Mouse (Mus musculus) limb, embryonic 12.5 days (tissue): Measurements from ENCODE around the gene Vsig8. TPM values are rescaled to one million over a fixed set of nuclear protein-coding genes. Genes with fewer than 3 reads are reported as not detected.

Source experiments
- ATAC-seq: fragments of 200-750 bp; cut with Nextera tagmentation; 2 replicates; pipeline ENCODE4 v1.8.0; 2017; ENCODE audit warnings: low read depth, moderate TSS enrichment; ENCODE audit not compliant: insufficient number of reproducible peaks, insufficient read depth, low FRiP score, low TSS enrichment
- H3K27ac ChIP-seq: fragments of 300-500 bp; sonication (generic); 2 replicates; pipeline ENCODE4 v1.5.1; 2016; ENCODE audit warnings: mild to moderate bottlenecking, moderate library complexity
- H3K27me3 ChIP-seq: fragments of 300-500 bp; sonication (generic); 2 replicates; pipeline ENCODE4 v1.6.1; 2016; ENCODE audit warnings: mild to moderate bottlenecking, moderate library complexity
- H3K36me3 ChIP-seq: fragments of 300-500 bp; sonication (generic); 2 replicates; pipeline ENCODE4 v1.6.1; 2016; ENCODE audit warnings: mild to moderate bottlenecking, moderate library complexity
- H3K4me1 ChIP-seq: fragments of 300-500 bp; sonication (generic); replicated peaks from 2 replicates; pipeline ENCODE4 v1.6.1; 2016
- H3K4me2 ChIP-seq: fragments of 300-500 bp; sonication (generic); 2 replicates; pipeline ENCODE4 v1.6.1; 2016; ENCODE audit warnings: mild to moderate bottlenecking, moderate library complexity
- H3K4me3 ChIP-seq: fragments of 300-500 bp; sonication (generic); replicated peaks from 2 replicates; pipeline ENCODE4 v1.5.1; 2016; ENCODE audit warnings: mild to moderate bottlenecking
- H3K9ac ChIP-seq: fragments of 300-500 bp; sonication (generic); replicated peaks from 2 replicates; pipeline ENCODE4 v1.6.1; 2016; ENCODE audit warnings: mild to moderate bottlenecking, moderate library complexity
- H3K9me3 ChIP-seq: fragments of 300-500 bp; sonication (generic); 2 replicates; pipeline ENCODE4 v1.6.1; 2016; ENCODE audit warnings: mild to moderate bottlenecking, moderate library complexity
- WGBS: fragments of 180-500 bp; shearing (Covaris S2); methylation state at CpG from one replicate; pipeline ENCODE4 v1.1.7; 2016; 5-methylcytosine and 5-hydroxymethylcytosine counted together
- polyA plus RNA-seq: library from polyadenylated mRNA; unstranded; fragments of >200 nt; fragmentation: Nextera tagmentation; extraction: Ambion mirVana; gene quantifications from 2 replicates; pipeline ENCODE4 v1.2.1, GENCODE M21; 2016

Vsig8 gene
- polyA plus RNA-seq, 1 experiment from 2014 or later = not detected

DNA sequence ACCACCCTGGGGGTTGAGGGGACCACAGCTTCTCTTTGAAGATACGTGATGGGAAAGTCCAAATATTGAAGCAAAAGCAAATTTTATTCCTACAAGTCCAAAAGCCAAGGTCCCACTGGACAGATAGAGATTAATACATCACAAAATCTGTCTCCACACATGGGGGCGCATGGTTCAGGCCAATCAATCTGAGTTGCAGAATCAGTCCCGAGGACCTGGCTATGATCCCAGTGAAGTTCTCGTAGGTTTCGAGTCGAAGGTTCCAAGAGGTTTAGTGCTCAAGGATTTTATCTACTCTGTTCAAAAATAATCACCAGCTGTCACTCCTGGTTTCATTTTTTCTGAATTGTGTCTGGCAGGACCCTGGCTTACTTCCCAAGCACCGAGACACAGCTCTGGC lies 4.7 kb upstream of the Vsig8 start:
- Histone ChIP-seq H3K4me1 (peaks cover 35% of the 10 kb centered on the region), H3K9me3 (no peaks in the 10 kb centered on the region), H3K4me3 (peak overlapping the region; percentile 27), H3K4me2 (peak overlapping the region; percentile 58), H3K27me3 (peaks cover 20% of the 10 kb centered on the region), H3K27ac (no peak overlapping the region), H3K36me3 (no peaks in the 10 kb centered on the region), H3K9ac (no peak overlapping the region; the same call in 1 of the 2 replicates)
- ATAC-seq = no peak
- 51% methylated on average over 7 of the region's 7 CpGs for WGBS

DNA sequence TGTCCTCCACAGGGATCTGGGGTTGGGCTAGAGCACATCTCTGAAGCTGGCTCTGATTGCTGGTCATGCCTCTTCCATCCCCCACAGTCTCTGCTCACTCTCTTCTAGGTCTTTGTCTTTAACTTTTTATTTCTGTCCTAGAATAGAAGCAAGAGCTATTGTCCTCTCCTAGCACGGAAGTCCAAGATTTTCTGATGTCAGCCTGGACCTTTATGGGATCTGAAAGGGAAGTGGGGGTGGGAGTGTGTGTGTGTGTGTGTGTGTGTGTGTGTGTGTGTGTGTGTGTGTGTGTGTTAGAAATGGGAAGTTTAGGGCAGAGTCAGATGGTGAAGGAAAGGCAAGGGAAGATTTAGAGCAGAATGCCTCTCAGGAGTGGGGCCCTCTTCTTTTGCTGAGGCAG lies 3.1 kb upstream of the Vsig8 start:
- WGBS = 41% methylated on average over 1 of the region's 1 CpGs
- H3K4me1 ChIP-seq = peaks cover 35% of the 10 kb centered on the region

DNA sequence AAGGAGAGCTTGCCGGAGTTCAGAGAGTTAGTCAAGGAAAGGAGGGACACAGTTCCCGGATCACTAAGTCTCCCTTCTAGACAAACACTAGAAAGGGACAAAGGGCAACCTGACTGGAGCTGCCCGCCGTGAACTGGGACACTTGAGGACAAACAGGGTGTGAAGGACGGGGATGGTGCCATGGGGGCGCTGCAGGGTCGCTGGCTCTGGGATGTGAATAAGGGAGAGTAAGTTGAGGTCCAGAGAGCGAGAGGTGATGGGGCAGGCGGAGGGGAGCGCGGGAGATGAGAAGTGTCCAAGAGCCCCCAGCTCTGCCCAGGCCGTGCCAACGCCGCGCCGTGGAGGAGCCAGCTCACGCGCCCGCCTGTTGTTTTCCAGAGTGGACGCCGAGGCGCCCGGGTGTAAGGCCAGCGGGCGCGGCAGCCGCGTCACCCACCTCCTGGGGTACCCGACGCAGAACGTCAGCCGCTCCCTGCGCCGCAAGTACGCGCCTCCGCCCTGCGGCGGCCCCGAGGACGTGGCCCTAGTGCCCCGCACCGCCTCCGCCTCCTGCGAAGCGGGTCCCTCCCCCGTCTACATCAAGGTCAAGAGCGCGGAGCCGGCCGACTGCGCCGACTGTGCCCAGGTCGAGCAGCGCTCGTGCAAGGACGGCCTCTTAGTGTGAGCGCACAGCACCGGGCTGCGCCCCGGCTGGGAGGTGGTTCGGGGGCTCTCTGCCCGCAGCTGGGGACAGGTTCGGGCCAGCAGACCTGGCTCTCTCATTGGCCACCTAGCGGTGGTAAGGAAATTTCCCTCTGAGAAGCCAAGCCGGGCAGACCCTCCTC lies 7.1 kb downstream of the Vsig8 start:
- peaks cover 47% of the 10 kb centered on the region for H3K27me3 ChIP-seq
- peaks cover 18% of the 10 kb centered on the region for H3K4me1 ChIP-seq
- peak overlapping the region; percentile 69 for H3K9ac ChIP-seq
- ATAC-seq = peak; percentile 90
- H3K4me3 ChIP-seq = peak overlapping the region; percentile 64
- peak overlapping the region; percentile 92 for H3K4me2 ChIP-seq
- 0 out of 2 replicates have a peak overlapping the region, but pooled peaks have one; percentile 29 for H3K27ac ChIP-seq
- under 1% methylated on average over 66 of the region's 66 CpGs for WGBS
- H3K9me3 ChIP-seq = no peaks in the 10 kb centered on the region
- H3K36me3 ChIP-seq = no peaks in the 10 kb centered on the region

More for the DNA sequence above, 3.1 kb upstream of the Vsig8 start:
- H3K27ac ChIP-seq = no peak overlapping the region
- H3K9me3 ChIP-seq = no peaks in the 10 kb centered on the region
- no peak overlapping the region for H3K9ac ChIP-seq
- ATAC-seq = no peak
- no peak overlapping the region for H3K4me2 ChIP-seq
- no peak overlapping the region for H3K4me3 ChIP-seq
- no peaks in the 10 kb centered on the region for H3K36me3 ChIP-seq
- peaks cover 25% of the 10 kb centered on the region for H3K27me3 ChIP-seq

DNA sequence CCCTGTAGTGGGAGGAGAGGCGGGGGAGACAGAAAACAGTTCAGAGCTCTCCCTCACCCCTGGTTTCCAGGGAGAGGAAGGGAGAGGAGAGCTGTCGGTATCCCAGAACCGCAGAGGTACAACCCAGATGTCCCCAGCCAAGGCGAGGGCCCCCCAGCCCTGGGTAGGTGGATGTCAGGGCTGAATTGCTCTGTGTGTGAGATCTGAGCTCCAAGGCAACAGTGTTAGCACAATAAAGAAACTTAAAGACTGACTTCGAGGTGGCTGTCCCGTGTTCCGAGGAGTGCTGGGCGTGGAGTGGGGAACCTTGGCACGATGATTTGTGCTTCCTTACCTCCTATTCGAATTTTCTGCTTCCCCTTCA lies 7.7 kb downstream of the Vsig8 start:
- H3K9me3 ChIP-seq = no peaks in the 10 kb centered on the region
- peaks cover 46% of the 10 kb centered on the region for H3K27me3 ChIP-seq
- WGBS = 3% methylated on average over 10 of the region's 10 CpGs
- peaks cover 23% of the 10 kb centered on the region for H3K4me1 ChIP-seq
- ATAC-seq = no peak; the same call in 1 of the 2 replicates
- peak overlapping the region; percentile 92 for H3K4me2 ChIP-seq
- peak overlapping the region; percentile 69 for H3K9ac ChIP-seq
- H3K4me3 ChIP-seq = peak overlapping the region; percentile 64
- no peaks in the 10 kb centered on the region for H3K36me3 ChIP-seq
- no peak overlapping the region for H3K27ac ChIP-seq

DNA sequence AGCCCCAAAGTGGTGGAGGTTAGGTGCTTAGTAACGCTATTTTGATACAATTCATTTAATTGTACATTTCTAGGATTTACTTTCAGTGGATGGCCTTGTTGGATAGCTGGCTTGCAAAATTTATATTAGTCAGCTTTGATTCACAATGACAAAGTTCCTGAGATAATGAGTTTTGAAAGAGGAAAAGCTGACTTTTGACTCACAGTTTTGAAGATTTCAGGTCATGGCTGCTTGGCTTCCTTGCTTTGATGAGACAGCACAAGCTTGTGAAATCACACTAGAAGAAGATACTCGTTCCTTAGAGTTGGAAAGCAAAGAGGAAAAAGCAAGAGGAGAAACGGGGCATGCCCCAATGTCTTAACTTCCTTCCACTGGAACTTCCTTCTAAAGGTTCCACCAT lies 10.4 kb downstream of the Vsig8 start:
- H3K9me3 ChIP-seq = no peaks in the 10 kb centered on the region
- no peak for ATAC-seq
- H3K4me1 ChIP-seq = peaks cover 25% of the 10 kb centered on the region
- no peak overlapping the region for H3K9ac ChIP-seq
- no peaks in the 10 kb centered on the region for H3K36me3 ChIP-seq
- no peak overlapping the region for H3K4me2 ChIP-seq
- peaks cover 27% of the 10 kb centered on the region for H3K27me3 ChIP-seq
- H3K27ac ChIP-seq = no peak overlapping the region
- 73% methylated on average over 3 of the region's 3 CpGs for WGBS
- no peak overlapping the region for H3K4me3 ChIP-seq

DNA sequence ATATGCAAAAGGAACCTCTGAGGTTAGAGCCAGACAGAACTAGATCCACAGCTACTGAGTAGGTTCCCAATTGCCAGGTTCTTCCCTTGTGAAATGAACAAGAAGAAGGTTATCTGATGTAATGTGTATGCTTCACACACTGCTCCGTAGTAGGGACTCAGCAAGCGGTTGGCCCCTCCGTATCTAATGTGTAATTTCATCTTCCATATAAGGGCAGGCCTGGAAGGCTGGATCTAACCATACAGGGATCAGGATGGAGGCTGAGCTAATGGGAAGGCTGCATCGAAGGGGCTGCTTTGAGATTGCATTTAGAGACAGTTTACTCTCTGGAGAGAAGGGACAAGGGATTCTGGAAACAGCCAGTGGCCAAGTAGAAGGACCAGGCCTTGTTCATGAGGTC lies 12.0 kb downstream of the Vsig8 start:
- Histone ChIP-seq H3K27ac (no peak overlapping the region), H3K9me3 (no peaks in the 10 kb centered on the region), H3K4me3 (no peak overlapping the region), H3K27me3 (peaks cover 16% of the 10 kb centered on the region), H3K36me3 (no peaks in the 10 kb centered on the region), H3K4me1 (peaks cover 14% of the 10 kb centered on the region), H3K4me2 (no peak overlapping the region), H3K9ac (no peak overlapping the region)
- no peak for ATAC-seq
- WGBS = 57% methylated on average over 4 of the region's 4 CpGs

DNA sequence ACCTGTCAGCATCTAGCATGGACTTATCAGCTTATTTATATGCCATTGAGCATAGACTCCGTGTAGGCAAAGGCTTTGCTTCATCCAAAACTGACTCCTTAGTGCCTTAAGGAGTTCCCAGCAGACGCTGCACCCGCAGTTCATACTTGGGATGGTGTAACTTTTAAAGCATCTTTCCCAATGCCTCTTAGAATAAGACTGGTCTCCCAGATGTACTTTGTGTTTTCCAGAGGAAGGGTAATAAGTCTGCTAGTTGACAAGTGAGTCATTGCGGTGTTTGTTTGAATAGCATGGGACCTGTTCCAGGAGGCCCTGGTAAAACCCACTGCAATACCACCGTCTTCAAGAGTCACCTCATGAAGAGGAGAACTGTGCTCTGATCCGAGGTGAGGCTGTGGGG lies 24.4 kb downstream of the Vsig8 start:
- Histone ChIP-seq H3K4me1 (0 out of 2 replicates have a peak, but pooled peaks cover 4% of the 10 kb centered on the region), H3K9ac (no peak overlapping the region), H3K27ac (no peak overlapping the region), H3K4me2 (no peak overlapping the region), H3K4me3 (no peak overlapping the region), H3K36me3 (no peaks in the 10 kb centered on the region), H3K9me3 (no peaks in the 10 kb centered on the region), H3K27me3 (peaks cover 13% of the 10 kb centered on the region)
- WGBS = 64% methylated on average over 6 of the region's 6 CpGs
- no peak for ATAC-seq

DNA sequence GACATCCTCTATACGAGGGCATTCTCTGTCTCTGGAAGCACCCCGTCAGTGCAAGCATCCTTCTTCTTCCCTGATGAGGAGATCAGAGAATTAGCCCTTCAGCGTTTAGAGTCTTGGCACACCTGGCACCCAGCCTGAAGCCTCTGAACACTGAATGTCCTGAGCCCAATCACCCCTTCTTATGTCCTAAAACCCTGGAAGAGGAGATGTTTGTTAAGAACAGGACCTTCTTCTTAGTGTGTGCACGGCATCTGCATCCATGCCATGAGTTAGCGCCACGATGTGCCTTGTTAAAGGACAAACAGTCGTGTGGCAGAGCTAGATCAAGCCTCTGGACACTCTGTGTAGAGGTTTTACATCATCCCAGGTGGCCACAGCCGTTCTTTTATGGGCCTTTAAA lies 26.7 kb downstream of the Vsig8 start:
- Histone ChIP-seq H3K9ac (no peak overlapping the region), H3K9me3 (no peaks in the 10 kb centered on the region), H3K27me3 (peaks cover 27% of the 10 kb centered on the region), H3K4me2 (no peak overlapping the region), H3K27ac (no peak overlapping the region), H3K36me3 (no peaks in the 10 kb centered on the region), H3K4me3 (no peak overlapping the region), H3K4me1 (peaks cover 10% of the 10 kb centered on the region)
- WGBS = 60% methylated on average over 8 of the region's 8 CpGs
- no peak for ATAC-seq

DNA sequence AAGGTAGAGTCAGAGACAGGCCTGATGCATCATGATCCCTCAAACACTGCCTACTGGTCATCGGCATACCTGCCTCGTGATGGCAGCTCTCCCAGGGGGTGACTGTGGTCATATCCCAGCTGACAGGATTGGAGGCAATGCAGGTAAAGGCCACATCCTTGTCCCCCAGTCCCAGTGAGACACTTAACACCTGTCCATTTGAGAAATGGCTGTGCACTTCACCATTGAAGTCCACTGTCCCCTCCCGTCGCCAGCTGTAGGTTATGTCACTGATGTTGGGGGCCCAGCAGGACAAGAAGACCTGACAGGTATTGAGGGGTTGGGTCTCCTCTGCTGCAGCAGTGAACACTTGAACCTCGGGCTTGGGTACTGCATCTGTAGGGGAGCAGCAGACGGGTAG lies 28.5 kb downstream of the Vsig8 start:
- Histone ChIP-seq H3K9me3 (no peaks in the 10 kb centered on the region), H3K27ac (no peak overlapping the region), H3K9ac (no peak overlapping the region), H3K36me3 (no peaks in the 10 kb centered on the region), H3K27me3 (peaks cover 33% of the 10 kb centered on the region), H3K4me1 (peaks cover 10% of the 10 kb centered on the region), H3K4me3 (no peak overlapping the region), H3K4me2 (no peak overlapping the region)
- WGBS = 83% methylated on average over 6 of the region's 6 CpGs
- ATAC-seq = no peak

DNA sequence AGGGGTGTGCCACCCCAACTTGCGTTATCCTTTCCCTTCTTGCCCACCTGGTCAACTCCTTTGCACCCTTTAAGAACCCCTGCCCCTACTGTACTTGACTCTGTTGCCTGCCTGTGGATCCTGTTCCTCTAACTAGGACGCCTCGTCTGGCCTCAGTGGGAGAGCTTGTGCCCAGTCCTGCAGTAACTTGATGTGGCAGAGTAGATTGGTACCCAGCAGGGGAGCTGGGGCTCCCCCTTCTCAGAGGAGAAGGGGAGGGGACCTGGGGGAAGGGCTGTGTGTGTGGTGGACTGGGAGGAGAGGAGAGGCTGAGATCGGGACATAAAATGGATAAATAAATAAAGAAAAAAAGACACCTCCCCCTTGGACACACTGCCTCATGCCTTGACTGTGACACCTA lies 29.3 kb downstream of the Vsig8 start:
- H3K9ac ChIP-seq = no peak overlapping the region
- WGBS = 48% methylated on average over 4 of the region's 4 CpGs
- no peaks in the 10 kb centered on the region for H3K9me3 ChIP-seq
- peaks cover 10% of the 10 kb centered on the region for H3K4me1 ChIP-seq
- H3K27ac ChIP-seq = no peak overlapping the region
- no peak overlapping the region for H3K4me2 ChIP-seq
- H3K36me3 ChIP-seq = no peaks in the 10 kb centered on the region
- ATAC-seq = no peak
- H3K27me3 ChIP-seq = peaks cover 33% of the 10 kb centered on the region
- no peak overlapping the region for H3K4me3 ChIP-seq

DNA sequence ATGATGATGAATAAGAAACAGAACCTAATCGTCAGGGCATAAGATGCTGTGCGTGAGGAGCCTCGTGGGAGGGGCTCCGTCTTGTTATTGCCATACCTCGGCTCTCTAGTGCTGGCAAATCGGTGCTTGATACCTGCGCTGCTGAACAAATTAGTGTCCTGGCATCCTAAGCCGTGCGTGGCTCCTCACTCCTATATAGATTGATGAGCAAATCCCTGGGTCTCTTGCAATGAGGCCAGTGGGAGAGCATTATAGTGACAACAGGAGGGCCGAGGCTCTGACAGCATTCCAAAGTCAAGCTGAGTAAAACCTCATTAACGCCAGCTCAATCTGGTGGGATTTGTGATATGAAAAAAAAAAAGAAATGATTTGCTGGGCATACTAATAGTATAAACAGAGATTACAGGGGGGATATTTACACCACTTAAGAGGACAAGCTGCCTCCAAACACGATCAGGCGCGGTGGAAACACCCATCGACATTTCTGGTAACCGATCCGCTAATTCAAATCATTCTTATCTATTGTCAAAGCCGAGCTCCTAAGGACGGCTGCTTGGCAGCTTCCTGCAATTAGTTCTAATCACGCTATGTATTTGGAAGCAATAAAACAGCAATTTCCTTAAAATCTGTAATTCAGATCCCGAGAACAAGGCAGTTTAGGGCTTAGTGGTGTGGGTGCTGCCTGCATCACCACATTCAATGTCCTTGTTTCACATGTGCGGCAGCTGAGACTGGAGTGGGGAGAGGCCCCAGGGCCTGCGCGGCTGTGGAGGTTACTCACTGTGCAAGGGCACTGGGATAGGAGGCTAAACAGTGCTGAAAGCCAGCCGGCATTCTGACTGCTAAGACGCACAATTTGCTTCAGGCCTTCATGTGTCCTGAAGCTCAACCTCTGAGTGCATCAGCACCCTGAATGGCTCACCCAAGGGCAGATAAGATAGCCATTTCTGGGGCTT lies 30.2 kb downstream of the Vsig8 start:
- 28% methylated on average over 26 of the region's 26 CpGs for WGBS
- Histone ChIP-seq H3K4me3 (no peak overlapping the region), H3K4me1 (peaks cover 10% of the 10 kb centered on the region), H3K9ac (0 out of 2 replicates have a peak overlapping the region, but pooled peaks have one; percentile 8), H3K4me2 (no peak overlapping the region), H3K27ac (no peak overlapping the region), H3K36me3 (no peaks in the 10 kb centered on the region), H3K9me3 (no peaks in the 10 kb centered on the region), H3K27me3 (peaks cover 37% of the 10 kb centered on the region)
- ATAC-seq = no peak
